ENCODE assay signal across 24 mouse cellular contexts in genomic region chr15:102984521-102984920, GRCm38 (mm10). TPM values are rescaled to one million over a fixed set of nuclear protein-coding genes. Genes with fewer than 3 reads are reported as not detected.
DNase-seq lines count a peak whose midpoint lies in the region; ATAC-seq lines count a peak whose summit lies in the region.
"Had no signal": no experiment of that assay in that cellular context is flagged by ENCODE, and none has a peak within 500 bp of the region (broad histone marks: within the 10 kb centered on the region; RNA-seq: fewer than 3 reads in every experiment).

No protein-coding gene starts in this region.

- H3K4me3 ChIP-seq in kidney, embryonic 16.5 days (ENCODE audit: low read length) = peak overlapping the region; percentile 18; the same call in 1 of the 2 replicates
- peak overlapping the region; percentile 95 for H3K4me3 ChIP-seq in neural tube, embryonic 11.5 days (ENCODE audit: low read depth, low read length)
- H3K4me3 ChIP-seq in neural tube, embryonic 15.5 days (replicated peaks) = peak overlapping the region; percentile 64
- H3K4me3 ChIP-seq in liver, embryonic 12.5 days = no peak overlapping the region
- H3K4me3 ChIP-seq: embryonic facial prominence, embryonic 13.5 days; forebrain, embryonic 13.5 days; heart, adult 2 months; heart, embryonic 15.5 days had no signal

- no peak for ATAC-seq in kidney, embryonic 16.5 days (ENCODE audit: low FRiP score, low TSS enrichment)
- no peak for ATAC-seq in neural tube, embryonic 11.5 days (ENCODE audit: insufficient read depth, low FRiP score, low TSS enrichment)
- no peak for ATAC-seq in neural tube, embryonic 15.5 days (ENCODE audit: low FRiP score)
- ATAC-seq in liver, embryonic 12.5 days = no peak
- ATAC-seq: CD4-positive, CD25-positive, alpha-beta regulatory T cell, adult 4 months; forebrain, embryonic 13.5 days; forebrain, postnatal 0 days had no signal

- H3K9me3 ChIP-seq in kidney, embryonic 16.5 days (ENCODE audit: low read length) = no peaks in the 10 kb centered on the region
- no peaks in the 10 kb centered on the region for H3K9me3 ChIP-seq in neural tube, embryonic 11.5 days (ENCODE audit: control insufficient read depth, low read length)
- no peaks in the 10 kb centered on the region for H3K9me3 ChIP-seq in neural tube, embryonic 15.5 days (replicated peaks)
- no peaks in the 10 kb centered on the region for H3K9me3 ChIP-seq in liver, embryonic 12.5 days (replicated peaks)
- H3K9me3 ChIP-seq: embryonic facial prominence, embryonic 13.5 days; forebrain, embryonic 13.5 days; G1E; heart, embryonic 15.5 days had no signal

- H3K9ac ChIP-seq in kidney, embryonic 16.5 days (replicated peaks; ENCODE audit: low read length) = peak overlapping the region; percentile 56
- peak overlapping the region; percentile 100 for H3K9ac ChIP-seq in neural tube, embryonic 11.5 days (ENCODE audit: low read length)
- peak overlapping the region; percentile 58 for H3K9ac ChIP-seq in neural tube, embryonic 15.5 days (replicated peaks)
- no peak overlapping the region for H3K9ac ChIP-seq in liver, embryonic 12.5 days
- H3K9ac ChIP-seq: embryonic facial prominence, embryonic 13.5 days; forebrain, embryonic 13.5 days; forebrain, postnatal 0 days; heart, embryonic 15.5 days; hindbrain, embryonic 14.5 days had no signal

- DNase-seq in embryo, embryonic 10 days (ENCODE audit: low spot score) = peak; percentile 59
- DNase-seq in embryo, embryonic 9.5 days (ENCODE audit: extremely low spot score) = no peak
- DNase-seq in kidney, postnatal 36 days = no peak
- no peak for DNase-seq in neural tube, embryonic 11.5 days (ENCODE audit: low spot score)
- no peak for DNase-seq in neural tube, embryonic 10.5 days (ENCODE audit: extremely low spot score, low spot score)
- DNase-seq: adrenal gland, postnatal 10 days; B cell, adult 2 months; cerebellum, adult 11 months; cerebellum, adult 8-10 months; cerebellum, postnatal 14 days; forebrain, postnatal 0 days; heart, adult 2 months; heart, postnatal 14 days had no signal

- no peaks in the 10 kb centered on the region for H3K36me3 ChIP-seq in kidney, embryonic 16.5 days (ENCODE audit: insufficient read depth, low read length)
- H3K36me3 ChIP-seq in neural tube, embryonic 11.5 days (ENCODE audit: control insufficient read depth, insufficient read depth, low read length) = peaks cover 2% of the 10 kb centered on the region; the same call in 1 of the 2 replicates
- no peaks in the 10 kb centered on the region for H3K36me3 ChIP-seq in neural tube, embryonic 15.5 days
- H3K36me3 ChIP-seq in liver, embryonic 12.5 days = no peaks in the 10 kb centered on the region
- H3K36me3 ChIP-seq: embryonic facial prominence, embryonic 13.5 days; heart, embryonic 15.5 days had no signal

- 14% methylated on average over 10 of the region's 10 CpGs for WGBS in kidney, embryonic 16.5 days
- 2% methylated on average over 10 of the region's 10 CpGs for WGBS in neural tube, embryonic 11.5 days
- 3% methylated on average over 10 of the region's 10 CpGs for WGBS in neural tube, embryonic 15.5 days
- WGBS in liver, embryonic 12.5 days (ENCODE audit: insufficient replicate concordance) = 3% methylated on average over 10 of the region's 10 CpGs

- H3K27ac ChIP-seq in kidney, embryonic 16.5 days (ENCODE audit: low read length) = peak overlapping the region; percentile 68
- peak overlapping the region; percentile 98 for H3K27ac ChIP-seq in neural tube, embryonic 11.5 days (ENCODE audit: low read depth, low read length)
- H3K27ac ChIP-seq in neural tube, embryonic 15.5 days (replicated peaks) = peak overlapping the region; percentile 75
- no peak overlapping the region for H3K27ac ChIP-seq in liver, embryonic 12.5 days
- H3K27ac ChIP-seq: embryonic facial prominence, embryonic 13.5 days; forebrain, embryonic 13.5 days; heart, adult 2 months; heart, embryonic 15.5 days; hindbrain, embryonic 14.5 days had no signal

- peak overlapping the region; percentile 84 for H3K4me2 ChIP-seq in kidney, embryonic 16.5 days (replicated peaks; ENCODE audit: low read depth, low read length)
- H3K4me2 ChIP-seq in neural tube, embryonic 11.5 days (ENCODE audit: low read depth) = peak overlapping the region; percentile 90
- peak overlapping the region; percentile 70 for H3K4me2 ChIP-seq in neural tube, embryonic 15.5 days
- H3K4me2 ChIP-seq in liver, embryonic 12.5 days = no peak overlapping the region
- H3K4me2 ChIP-seq: embryonic facial prominence, embryonic 13.5 days; forebrain, embryonic 13.5 days; heart, embryonic 11.5 days; heart, embryonic 15.5 days; hindbrain, embryonic 14.5 days had no signal

- H3K4me1 ChIP-seq in kidney, embryonic 16.5 days (ENCODE audit: insufficient read depth, low read length) = peaks cover 67% of the 10 kb centered on the region
- peaks cover 22% of the 10 kb centered on the region for H3K4me1 ChIP-seq in neural tube, embryonic 11.5 days (ENCODE audit: control insufficient read depth, insufficient read depth, low read length)
- peaks cover 76% of the 10 kb centered on the region for H3K4me1 ChIP-seq in neural tube, embryonic 15.5 days
- 0 out of 2 replicates have a peak, but pooled peaks cover 5% of the 10 kb centered on the region for H3K4me1 ChIP-seq in liver, embryonic 12.5 days

- peaks cover 35% of the 10 kb centered on the region for H3K27me3 ChIP-seq in kidney, embryonic 16.5 days (ENCODE audit: insufficient read depth, low read length)
- H3K27me3 ChIP-seq in neural tube, embryonic 11.5 days (ENCODE audit: control insufficient read depth, insufficient read depth, low read length) = peaks cover 31% of the 10 kb centered on the region
- H3K27me3 ChIP-seq in neural tube, embryonic 15.5 days (replicated peaks) = peaks cover 2% of the 10 kb centered on the region; the same call in 1 of the 2 replicates
- H3K27me3 ChIP-seq in liver, embryonic 12.5 days (replicated peaks) = peaks cover 100% of the 10 kb centered on the region

RNA-seq across cellular contexts. Expression of gene Hoxc8, which starts 5.9 kb away (rescaled TPM):
- polyA plus RNA-seq in kidney, embryonic 16.5 days (2015; fragmentation: Nextera tagmentation; extraction: Ambion mirVana) = 6.6 and 9.2 TPM in 2 replicates
- polyA plus RNA-seq in neural tube, embryonic 11.5 days (2014; fragmentation: Nextera tagmentation; extraction: Ambion mirVana) = 63.7 and 67.1 TPM in 2 replicates
- polyA plus RNA-seq in neural tube, embryonic 15.5 days (2015; fragmentation: Nextera tagmentation; extraction: Ambion mirVana) = 56.5 and 108 TPM in 2 replicates
- 0.08 and 0.22 TPM in 2 replicates for polyA plus RNA-seq in liver, embryonic 12.5 days (2016; fragmentation: Nextera tagmentation; extraction: Ambion mirVana)
- polyA plus RNA-seq: brain, embryonic 14.5 days; embryonic facial prominence, embryonic 13.5 days; forebrain, embryonic 13.5 days; forebrain, postnatal 0 days; heart, adult 2 months; heart, embryonic 15.5 days had no signal

RNA-seq across cellular contexts. Expression of gene Hoxc9, which starts 8.3 kb away (rescaled TPM):
- 7.4 and 9.2 TPM in 2 replicates for polyA plus RNA-seq in kidney, embryonic 16.5 days (2015; fragmentation: Nextera tagmentation; extraction: Ambion mirVana)
- 36.1 and 40.0 TPM in 2 replicates for polyA plus RNA-seq in neural tube, embryonic 11.5 days (2014; fragmentation: Nextera tagmentation; extraction: Ambion mirVana)
- 19.7 and 30.9 TPM in 2 replicates for polyA plus RNA-seq in neural tube, embryonic 15.5 days (2015; fragmentation: Nextera tagmentation; extraction: Ambion mirVana)
- polyA plus RNA-seq in liver, embryonic 12.5 days (2016; fragmentation: Nextera tagmentation; extraction: Ambion mirVana) = 0.07 TPM in 1 of 2 replicates, not detected in the other
- polyA plus RNA-seq: brain, embryonic 14.5 days; CD4-positive, CD25-positive, alpha-beta regulatory T cell, adult 4 months; embryonic facial prominence, embryonic 13.5 days; forebrain, embryonic 13.5 days; forebrain, postnatal 0 days; heart, adult 2 months; heart, embryonic 11.5 days; heart, embryonic 15.5 days had no signal

RNA-seq across cellular contexts. Expression of gene Hoxc6, which starts 13.5 kb away (rescaled TPM):
- polyA plus RNA-seq in kidney, embryonic 16.5 days (2015; fragmentation: Nextera tagmentation; extraction: Ambion mirVana) = 7.6 and 11.0 TPM in 2 replicates
- polyA plus RNA-seq in neural tube, embryonic 11.5 days (2014; fragmentation: Nextera tagmentation; extraction: Ambion mirVana) = 95.9 and 96.4 TPM in 2 replicates
- polyA plus RNA-seq in neural tube, embryonic 15.5 days (2015; fragmentation: Nextera tagmentation; extraction: Ambion mirVana) = 23.4 and 35.1 TPM in 2 replicates
- polyA plus RNA-seq in liver, embryonic 12.5 days (2016; fragmentation: Nextera tagmentation; extraction: Ambion mirVana) = 0.17 and 0.19 TPM in 2 replicates
- polyA plus RNA-seq: CD4-positive, CD25-positive, alpha-beta regulatory T cell, adult 4 months; embryonic facial prominence, embryonic 13.5 days; forebrain, embryonic 13.5 days; forebrain, postnatal 0 days; heart, adult 2 months had no signal

RNA-seq across cellular contexts. Expression of gene Hoxc5, which starts 17.3 kb away (rescaled TPM):
- polyA plus RNA-seq in kidney, embryonic 16.5 days (2015; fragmentation: Nextera tagmentation; extraction: Ambion mirVana) = 4.3 and 5.9 TPM in 2 replicates
- polyA plus RNA-seq in neural tube, embryonic 11.5 days (2014; fragmentation: Nextera tagmentation; extraction: Ambion mirVana) = 36.3 and 37.3 TPM in 2 replicates
- polyA plus RNA-seq in neural tube, embryonic 15.5 days (2015; fragmentation: Nextera tagmentation; extraction: Ambion mirVana) = 14.6 and 20.7 TPM in 2 replicates
- polyA plus RNA-seq in liver, embryonic 12.5 days (2016; fragmentation: Nextera tagmentation; extraction: Ambion mirVana) = 0.92 and 1.2 TPM in 2 replicates
- polyA plus RNA-seq: CD4-positive, CD25-positive, alpha-beta regulatory T cell, adult 4 months; forebrain, embryonic 13.5 days; forebrain, postnatal 0 days had no signal

RNA-seq across cellular contexts. Expression of gene Hoxc10, which starts 17.9 kb away (rescaled TPM):
- polyA plus RNA-seq in kidney, embryonic 16.5 days (2015; fragmentation: Nextera tagmentation; extraction: Ambion mirVana) = 49.0 and 54.0 TPM in 2 replicates
- polyA plus RNA-seq in neural tube, embryonic 11.5 days (2014; fragmentation: Nextera tagmentation; extraction: Ambion mirVana) = 58.3 and 60.4 TPM in 2 replicates
- 51.3 and 71.0 TPM in 2 replicates for polyA plus RNA-seq in neural tube, embryonic 15.5 days (2015; fragmentation: Nextera tagmentation; extraction: Ambion mirVana)
- not detected in 2 replicates for polyA plus RNA-seq in liver, embryonic 12.5 days (2016; fragmentation: Nextera tagmentation; extraction: Ambion mirVana)
- polyA plus RNA-seq: brain, embryonic 14.5 days; CD4-positive, CD25-positive, alpha-beta regulatory T cell, adult 4 months; forebrain, embryonic 13.5 days; forebrain, postnatal 0 days; heart, adult 2 months; heart, embryonic 15.5 days; hindbrain, embryonic 14.5 days had no signal
